Mouse (Mus musculus): ENCODE results near the gene Trp53inp2.

- TF ChIP-seq EP300 (IDR thresholded peaks at IDR 0.05; ENCODE audit: low read depth) = no peak
- no peak for TF ChIP-seq CTCF (IDR thresholded peaks at IDR 0.05; ENCODE audit: low read depth)
Measured at GRCm38 (mm10) chr2:155346670-155347069, 34.2 kb upstream of the Trp53inp2 start.
